Mouse (Mus musculus): ENCODE results near the gene Tcirg1.

GRCm38 (mm10) chr19:3864960-3865359 is 42.0 kb downstream of the Tcirg1 start:
- TF ChIP-seq CTCF (IDR thresholded peaks at IDR 0.05; ENCODE audit: control insufficient read depth, insufficient read depth, insufficient read length): no peak
- no peak for TF ChIP-seq MYOG (IDR thresholded peaks at IDR 0.05; ENCODE audit: control insufficient read depth, extremely low read depth, insufficient read length)
- TF ChIP-seq MYOD1 (IDR thresholded peaks at IDR 0.05; ENCODE audit: control insufficient read depth, insufficient read length, low read depth): no peak
- no peak for TF ChIP-seq CEBPB (IDR thresholded peaks at IDR 0.05; ENCODE audit: low read depth)
